Mouse (Mus musculus): ENCODE measurements around the gene Adipor2. TPM values are rescaled to one million over a fixed set of nuclear protein-coding genes. Genes with fewer than 3 reads are reported as not detected.
"Not testable (repeated sequence)": the region's sequence is repeated elsewhere in the genome, so short reads cannot be mapped to it uniquely, and the experiment has no call there.

Gene Adipor2
- polyA plus RNA-seq, 1 experiment from 2014 or later = 18.7 TPM

GRCm38 (mm10) chr6:119377613-119378012 lies 39.9 kb downstream of the Adipor2 start:
- DNase-seq (ENCODE audit: low spot score) = no peak
- Histone ChIP-seq H3K4me1 (ENCODE audit: control insufficient read depth, insufficient read depth, low read length) (no peaks in the 10 kb centered on the region), H3K9ac (ENCODE audit: low read length) (no peak overlapping the region), H3K27ac (replicated peaks; ENCODE audit: low read depth, low read length) (no peak overlapping the region), H3K4me2 (ENCODE audit: low read depth, severe bottlenecking) (no peak overlapping the region), H3K36me3 (ENCODE audit: control insufficient read depth, insufficient read depth, low read length) (no peaks in the 10 kb centered on the region), H3K4me3 (ENCODE audit: low read depth, low read length) (no peak overlapping the region), H3K9me3 (ENCODE audit: control insufficient read depth, low read length) (no peaks in the 10 kb centered on the region), H3K27me3 (ENCODE audit: control insufficient read depth, insufficient read depth, low read length) (no peaks in the 10 kb centered on the region)
- 65% methylated on average over 2 of the region's 2 CpGs for WGBS
- no peak for ATAC-seq (ENCODE audit: insufficient number of reproducible peaks, low FRiP score, low TSS enrichment, low read depth)

DNA sequence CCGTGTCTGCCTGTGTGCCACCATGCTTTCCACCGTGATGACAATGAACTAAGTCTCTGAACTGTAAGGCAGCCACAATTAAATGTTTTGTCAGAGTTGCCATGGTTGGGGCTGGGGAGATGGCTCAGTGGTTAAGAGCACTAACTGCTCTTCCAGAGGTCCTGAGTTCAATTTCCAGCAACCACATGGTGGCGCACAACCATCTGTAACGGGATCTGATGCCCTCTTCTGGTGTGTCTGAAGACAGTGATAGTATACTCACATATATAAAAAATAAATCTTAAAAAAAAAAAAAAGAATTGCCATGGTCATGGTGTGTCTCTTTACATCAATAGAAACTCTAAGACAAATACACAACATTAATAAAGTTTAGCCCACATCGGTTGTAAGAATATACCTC lies 42.5 kb downstream of the Adipor2 start:
- H3K4me3 ChIP-seq (ENCODE audit: low read depth, low read length) = no peak overlapping the region
- DNase-seq (ENCODE audit: low spot score) = no peak
- no peaks in the 10 kb centered on the region for H3K9me3 ChIP-seq (ENCODE audit: control insufficient read depth, low read length)
- 87% methylated on average over 5 of the region's 5 CpGs for WGBS
- ATAC-seq (ENCODE audit: insufficient number of reproducible peaks, low FRiP score, low TSS enrichment, low read depth) = no peak
- no peak overlapping the region for H3K9ac ChIP-seq (ENCODE audit: low read length)
- no peak overlapping the region for H3K27ac ChIP-seq (replicated peaks; ENCODE audit: low read depth, low read length)
- no peaks in the 10 kb centered on the region for H3K27me3 ChIP-seq (ENCODE audit: control insufficient read depth, insufficient read depth, low read length)
- H3K4me1 ChIP-seq (ENCODE audit: control insufficient read depth, insufficient read depth, low read length) = no peaks in the 10 kb centered on the region
- H3K4me2 ChIP-seq (ENCODE audit: low read depth, severe bottlenecking) = no peak overlapping the region
- no peaks in the 10 kb centered on the region for H3K36me3 ChIP-seq (ENCODE audit: control insufficient read depth, insufficient read depth, low read length)

DNA sequence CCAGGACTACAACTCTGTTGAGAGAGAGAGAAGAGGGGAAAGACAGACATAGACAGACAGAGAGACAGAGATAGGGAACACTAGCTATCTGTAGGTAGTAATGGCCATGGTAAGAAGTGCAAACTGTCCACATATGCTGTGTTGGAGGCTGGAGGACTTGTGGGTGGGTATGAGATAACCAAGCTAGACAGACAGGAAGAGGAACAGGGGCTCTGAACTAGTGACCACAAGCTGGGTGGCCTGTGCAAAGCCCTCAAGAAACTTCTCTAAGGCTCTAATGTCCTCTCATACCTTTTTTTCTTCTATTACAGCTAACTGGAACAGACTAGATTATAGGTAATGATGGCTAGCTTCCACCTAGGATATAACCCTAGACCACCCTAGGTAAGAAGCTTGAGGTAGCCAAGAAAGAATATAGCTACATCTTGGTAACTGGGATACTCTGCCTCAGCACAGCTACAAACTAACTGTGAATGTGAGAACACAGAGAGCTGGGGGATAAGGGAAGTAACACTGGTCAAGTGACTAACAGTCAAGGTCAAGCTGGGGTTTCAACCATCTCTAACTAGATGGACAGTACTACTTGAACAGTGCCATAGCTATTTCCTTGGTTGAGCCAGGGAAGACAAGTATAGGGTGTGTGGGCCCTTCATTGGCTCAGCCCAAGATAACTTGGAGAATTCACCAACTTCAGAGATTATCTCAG lies 44.4 kb downstream of the Adipor2 start:
- H3K27me3 ChIP-seq (ENCODE audit: control insufficient read depth, insufficient read depth, low read length) = no peaks in the 10 kb centered on the region
- no peaks in the 10 kb centered on the region for H3K4me1 ChIP-seq (ENCODE audit: control insufficient read depth, insufficient read depth, low read length)
- no peak overlapping the region for H3K4me3 ChIP-seq (ENCODE audit: low read depth, low read length)
- ATAC-seq (ENCODE audit: insufficient number of reproducible peaks, low FRiP score, low TSS enrichment, low read depth) = no peak
- H3K4me2 ChIP-seq (ENCODE audit: low read depth, severe bottlenecking) = no peak overlapping the region
- no peak overlapping the region for H3K9ac ChIP-seq (ENCODE audit: low read length)
- no peaks in the 10 kb centered on the region; the same call in 1 of the 2 replicates for H3K36me3 ChIP-seq (ENCODE audit: control insufficient read depth, insufficient read depth, low read length)
- no peaks in the 10 kb centered on the region for H3K9me3 ChIP-seq (ENCODE audit: control insufficient read depth, low read length)
- no peak overlapping the region for H3K27ac ChIP-seq (replicated peaks; ENCODE audit: low read depth, low read length)
- no peak for DNase-seq (ENCODE audit: low spot score)

GRCm38 (mm10) chr6:119372237-119372636 lies 45.3 kb downstream of the Adipor2 start:
- no peak for DNase-seq (ENCODE audit: low spot score)
- Histone ChIP-seq H3K27ac (replicated peaks; ENCODE audit: low read depth, low read length) (no peak overlapping the region), H3K9me3 (ENCODE audit: control insufficient read depth, low read length) (no peaks in the 10 kb centered on the region), H3K36me3 (ENCODE audit: control insufficient read depth, insufficient read depth, low read length) (no peaks in the 10 kb centered on the region; the same call in 1 of the 2 replicates), H3K4me1 (ENCODE audit: control insufficient read depth, insufficient read depth, low read length) (no peaks in the 10 kb centered on the region), H3K4me2 (ENCODE audit: low read depth, severe bottlenecking) (no peak overlapping the region), H3K4me3 (ENCODE audit: low read depth, low read length) (no peak overlapping the region), H3K27me3 (ENCODE audit: control insufficient read depth, insufficient read depth, low read length) (no peaks in the 10 kb centered on the region), H3K9ac (ENCODE audit: low read length) (no peak overlapping the region)
- WGBS = 93% methylated on average over 5 of the region's 5 CpGs
- ATAC-seq (ENCODE audit: insufficient number of reproducible peaks, low FRiP score, low TSS enrichment, low read depth) = no peak

GRCm38 (mm10) chr6:119371624-119372023 lies 45.9 kb downstream of the Adipor2 start:
- H3K4me2 ChIP-seq (ENCODE audit: low read depth, severe bottlenecking) = no peak overlapping the region
- no peaks in the 10 kb centered on the region; the same call in 1 of the 2 replicates for H3K36me3 ChIP-seq (ENCODE audit: control insufficient read depth, insufficient read depth, low read length)
- no peak for ATAC-seq (ENCODE audit: insufficient number of reproducible peaks, low FRiP score, low TSS enrichment, low read depth)

DNA sequence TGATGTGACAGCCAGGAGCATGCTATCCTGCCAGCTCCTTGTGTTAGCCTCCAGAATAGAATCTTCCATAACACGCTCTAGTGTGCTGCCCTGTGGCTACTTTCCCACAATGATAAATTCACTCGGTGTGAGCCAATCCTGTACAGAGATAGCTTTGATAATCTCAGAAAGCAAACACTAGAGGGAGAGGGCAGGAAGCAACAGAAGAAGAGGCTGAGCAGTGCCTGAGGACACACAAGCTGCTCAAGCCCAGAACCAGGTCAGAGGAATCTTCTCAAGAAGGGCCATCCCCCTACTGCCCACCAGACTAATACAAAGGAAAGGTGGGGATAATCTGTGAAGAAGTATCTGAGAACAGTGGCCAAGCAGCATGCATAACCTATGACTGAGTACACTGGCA lies 50.1 kb downstream of the Adipor2 start:
- H3K36me3 ChIP-seq (ENCODE audit: control insufficient read depth, insufficient read depth, low read length) = peaks cover 5% of the 10 kb centered on the region; the same call in 1 of the 2 replicates

More at GRCm38 (mm10) chr6:119371624-119372023, 45.9 kb downstream of the Adipor2 start:
- H3K9me3 ChIP-seq (ENCODE audit: control insufficient read depth, low read length) = no peaks in the 10 kb centered on the region
- H3K27ac ChIP-seq (replicated peaks; ENCODE audit: low read depth, low read length) = no peak overlapping the region
- H3K9ac ChIP-seq (ENCODE audit: low read length) = no peak overlapping the region
- no peak for DNase-seq (ENCODE audit: low spot score)
- no peaks in the 10 kb centered on the region for H3K27me3 ChIP-seq (ENCODE audit: control insufficient read depth, insufficient read depth, low read length)
- H3K4me1 ChIP-seq (ENCODE audit: control insufficient read depth, insufficient read depth, low read length) = no peaks in the 10 kb centered on the region
- no peak overlapping the region for H3K4me3 ChIP-seq (ENCODE audit: low read depth, low read length)

GRCm38 (mm10) chr6:119366800-119367199 lies 50.7 kb downstream of the Adipor2 start:
- H3K27ac ChIP-seq (replicated peaks; ENCODE audit: low read depth, low read length); ATAC-seq (ENCODE audit: insufficient number of reproducible peaks, low FRiP score, low TSS enrichment, low read depth); H3K4me1 ChIP-seq (ENCODE audit: control insufficient read depth, insufficient read depth, low read length); H3K36me3 ChIP-seq (ENCODE audit: control insufficient read depth, insufficient read depth, low read length); H3K4me2 ChIP-seq (ENCODE audit: low read depth, severe bottlenecking); H3K4me3 ChIP-seq (ENCODE audit: low read depth, low read length); DNase-seq (ENCODE audit: low spot score); H3K9me3 ChIP-seq (ENCODE audit: control insufficient read depth, low read length); H3K27me3 ChIP-seq (ENCODE audit: control insufficient read depth, insufficient read depth, low read length); H3K9ac ChIP-seq (ENCODE audit: low read length): not testable (repeated sequence)
- 78% methylated on average over 3 of the region's 4 CpGs for WGBS

More for the DNA sequence above, 50.1 kb downstream of the Adipor2 start:
- no peak overlapping the region for H3K9ac ChIP-seq (ENCODE audit: low read length)
- no peak overlapping the region for H3K4me3 ChIP-seq (ENCODE audit: low read depth, low read length)
- no peak overlapping the region for H3K27ac ChIP-seq (replicated peaks; ENCODE audit: low read depth, low read length)
- H3K4me2 ChIP-seq (ENCODE audit: low read depth, severe bottlenecking) = no peak overlapping the region
- no peaks in the 10 kb centered on the region for H3K4me1 ChIP-seq (ENCODE audit: control insufficient read depth, insufficient read depth, low read length)
- WGBS = 93% methylated on average over 2 of the region's 2 CpGs
- no peaks in the 10 kb centered on the region for H3K9me3 ChIP-seq (ENCODE audit: control insufficient read depth, low read length)
- ATAC-seq (ENCODE audit: insufficient number of reproducible peaks, low FRiP score, low TSS enrichment, low read depth) (no peak), DNase-seq (ENCODE audit: low spot score) (no peak)
- no peaks in the 10 kb centered on the region for H3K27me3 ChIP-seq (ENCODE audit: control insufficient read depth, insufficient read depth, low read length)

- no peaks in the 10 kb centered on the region for H3K4me1 ChIP-seq (ENCODE audit: control insufficient read depth, insufficient read depth, low read length)
- H3K27ac ChIP-seq (replicated peaks; ENCODE audit: low read depth, low read length) = no peak overlapping the region
- DNase-seq (ENCODE audit: low spot score) (no peak), ATAC-seq (ENCODE audit: insufficient number of reproducible peaks, low FRiP score, low TSS enrichment, low read depth) (no peak)
- WGBS = 95% methylated on average over 5 of the region's 5 CpGs
- no peaks in the 10 kb centered on the region for H3K9me3 ChIP-seq (ENCODE audit: control insufficient read depth, low read length)
- no peaks in the 10 kb centered on the region for H3K27me3 ChIP-seq (ENCODE audit: control insufficient read depth, insufficient read depth, low read length)
- H3K4me2 ChIP-seq (ENCODE audit: low read depth, severe bottlenecking) = no peak overlapping the region
- no peak overlapping the region for H3K9ac ChIP-seq (ENCODE audit: low read length)
- peaks cover 10% of the 10 kb centered on the region; the same call in 1 of the 2 replicates for H3K36me3 ChIP-seq (ENCODE audit: control insufficient read depth, insufficient read depth, low read length)
- no peak overlapping the region for H3K4me3 ChIP-seq (ENCODE audit: low read depth, low read length)
Measured at GRCm38 (mm10) chr6:119363593-119363992, 53.9 kb downstream of the Adipor2 start.
